Mouse (Mus musculus) midbrain, postnatal 0 days (tissue): ENCODE data around the gene Btrc. TPM values are rescaled to one million over a fixed set of nuclear protein-coding genes. Genes with fewer than 3 reads are reported as not detected.
"Not testable (repeated sequence)": the region's sequence is repeated elsewhere in the genome, so short reads cannot be mapped to it uniquely, and the experiment has no call there.

ENCODE experiments used
- ATAC-seq: fragments of 200-750 bp; cut with Nextera tagmentation; 2 replicates; pipeline ENCODE4 v1.8.0; 2017; ENCODE audit warnings: moderate number of reproducible peaks, mild to moderate bottlenecking, moderate TSS enrichment, moderate library complexity; ENCODE audit not compliant: low FRiP score
- DNase-seq: peaks from one replicate; pipeline ENCODE4 v3.0.0-alpha.2; 2015; ENCODE audit warnings: low spot score
- H3K27ac ChIP-seq: fragments of 300-500 bp; sonication (generic); 2 replicates; pipeline ENCODE4 v1.5.1; 2014; ENCODE audit warnings: low read depth, mild to moderate bottlenecking, low read length, mixed read lengths
- H3K27me3 ChIP-seq: fragments of 300-500 bp; sonication (generic); 2 replicates; pipeline ENCODE4 v1.6.1; 2014; ENCODE audit warnings: low read length, control low read depth, mixed read lengths; ENCODE audit not compliant: insufficient read depth
- H3K36me3 ChIP-seq: fragments of 300-500 bp; sonication (generic); 2 replicates; pipeline ENCODE4 v1.6.1; 2014; ENCODE audit warnings: low read length, control low read depth, mixed read lengths; ENCODE audit not compliant: insufficient read depth
- H3K4me1 ChIP-seq: fragments of 300-500 bp; sonication (generic); 2 replicates; pipeline ENCODE4 v1.6.1; 2014; ENCODE audit warnings: mild to moderate bottlenecking, control low read depth, antibody characterized with exemption, low read length, mixed read lengths; ENCODE audit not compliant: insufficient read depth
- H3K4me2 ChIP-seq: fragments of 300-500 bp; sonication (generic); 2 replicates; pipeline ENCODE4 v1.6.1; 2014; ENCODE audit warnings: low read depth, mild to moderate bottlenecking, low read length, mixed read lengths; ENCODE audit not compliant: poor library complexity, severe bottlenecking
- H3K4me3 ChIP-seq: fragments of 300-500 bp; sonication (generic); 2 replicates; pipeline ENCODE4 v1.5.1; 2014; ENCODE audit warnings: low read depth, mild to moderate bottlenecking, low read length, moderate library complexity
- H3K9ac ChIP-seq: fragments of 300-500 bp; sonication (generic); replicated peaks from 2 replicates; pipeline ENCODE4 v1.6.1; 2014; ENCODE audit warnings: mild to moderate bottlenecking, low read length, moderate library complexity, mixed read lengths; ENCODE audit not compliant: poor library complexity, severe bottlenecking
- H3K9me3 ChIP-seq: fragments of 300-500 bp; sonication (generic); 2 replicates; pipeline ENCODE4 v1.6.1; 2016; ENCODE audit warnings: low read length, control low read depth
- CTCF ChIP-seq: IDR thresholded peaks from 2 replicates; pipeline ENCODE4 v1.5.1; 2016; ENCODE audit warnings: antibody characterized with exemption, mild to moderate bottlenecking
- WGBS: fragments of 180-500 bp; shearing (Covaris S2); extraction: QIAGEN DNeasy Blood & Tissue Kit; methylation state at CpG from one replicate; pipeline ENCODE4 v1.1.7; 2014; 5-methylcytosine and 5-hydroxymethylcytosine counted together
- polyA plus RNA-seq: library from polyadenylated mRNA; unstranded; fragments of >200 nt; fragmentation: Nextera tagmentation; extraction: Ambion mirVana; gene quantifications from 2 replicates; pipeline ENCODE4 v1.2.1, GENCODE M21; 2015
- total RNA-seq: library from RNA; depleted of rRNA; stranded (reverse); fragments of >200 nt; gene quantifications from 2 replicates; pipeline ENCODE4 v1.2.3, GENCODE M21; 2014

The Btrc gene
- total and polyA plus RNA-seq, 2 experiments from 2014 or later: 52.8 to 60.1 TPM

DNA sequence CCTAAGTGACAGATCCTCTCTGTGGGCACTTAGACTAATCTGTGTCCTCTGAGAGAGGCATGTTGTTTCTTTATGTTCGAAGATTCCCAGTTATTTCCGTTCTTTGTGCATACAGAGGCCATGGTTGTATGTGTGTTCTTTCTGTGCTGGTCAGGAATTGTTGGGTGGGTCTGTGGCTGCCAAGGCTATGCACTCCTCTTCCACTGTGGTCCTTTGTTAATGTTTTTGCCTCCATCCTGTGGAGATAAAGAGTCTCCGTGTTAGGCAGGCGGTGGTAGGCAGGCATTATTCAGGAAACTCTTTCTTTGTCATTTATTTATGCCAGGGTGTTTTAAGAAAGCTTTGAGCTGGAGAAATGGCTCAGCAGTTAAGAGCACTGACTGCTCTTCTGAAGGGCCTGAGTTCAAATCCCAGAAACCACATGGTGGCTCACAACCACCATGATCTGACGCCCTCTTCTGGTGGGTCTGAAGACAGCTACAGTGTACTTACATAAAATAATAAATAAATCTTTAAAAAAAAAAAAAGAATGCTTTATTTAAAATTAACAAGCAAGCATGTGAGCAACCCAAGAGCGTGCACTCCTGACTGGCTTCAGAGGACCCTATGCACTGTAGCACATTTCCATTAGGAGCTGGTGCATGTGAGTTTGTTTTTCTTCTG, 67.6 kb downstream of the Btrc start:
- 76% methylated on average over 6 of the region's 6 CpGs for WGBS
- Histone ChIP-seq H3K4me2 (no peak overlapping the region), H3K9ac (no peak overlapping the region), H3K36me3 (no peaks in the 10 kb centered on the region), H3K27me3 (no peaks in the 10 kb centered on the region), H3K4me1 (no peaks in the 10 kb centered on the region; the same call in 1 of the 2 replicates), H3K9me3 (no peaks in the 10 kb centered on the region), H3K4me3 (no peak overlapping the region), H3K27ac (no peak overlapping the region)
- peak; percentile 27; the same call in 1 of the 2 replicates for TF ChIP-seq CTCF
- ATAC-seq: no peak
- DNase-seq: no peak

DNA sequence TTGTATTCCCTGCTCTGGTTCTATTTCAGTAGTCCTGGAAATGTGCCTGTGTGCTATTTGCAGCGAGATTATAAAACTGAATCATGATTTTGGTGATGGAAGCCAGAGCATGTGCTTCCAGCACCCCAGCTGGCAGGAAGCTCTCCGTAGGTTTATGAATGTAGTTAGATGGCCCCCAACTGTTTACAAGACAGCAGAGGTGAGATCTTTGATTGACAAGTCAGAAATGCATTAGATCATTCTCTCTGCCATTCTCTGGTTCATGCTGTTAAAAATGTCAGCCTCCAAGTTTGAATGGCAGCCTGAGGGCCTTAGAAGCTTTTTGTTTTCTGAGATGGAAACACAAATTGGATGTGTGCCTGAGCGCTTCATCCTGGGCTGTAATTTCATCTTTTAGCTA, 68.8 kb downstream of the Btrc start:
- no peak for DNase-seq
- Histone ChIP-seq H3K4me2 (no peak overlapping the region), H3K27me3 (no peaks in the 10 kb centered on the region), H3K27ac (no peak overlapping the region), H3K4me3 (no peak overlapping the region), H3K4me1 (no peaks in the 10 kb centered on the region; the same call in 1 of the 2 replicates), H3K9me3 (no peaks in the 10 kb centered on the region), H3K36me3 (no peaks in the 10 kb centered on the region), H3K9ac (no peak overlapping the region)
- ATAC-seq: no peak
- 55% methylated on average over 3 of the region's 3 CpGs for WGBS
- no peak for TF ChIP-seq CTCF

DNA sequence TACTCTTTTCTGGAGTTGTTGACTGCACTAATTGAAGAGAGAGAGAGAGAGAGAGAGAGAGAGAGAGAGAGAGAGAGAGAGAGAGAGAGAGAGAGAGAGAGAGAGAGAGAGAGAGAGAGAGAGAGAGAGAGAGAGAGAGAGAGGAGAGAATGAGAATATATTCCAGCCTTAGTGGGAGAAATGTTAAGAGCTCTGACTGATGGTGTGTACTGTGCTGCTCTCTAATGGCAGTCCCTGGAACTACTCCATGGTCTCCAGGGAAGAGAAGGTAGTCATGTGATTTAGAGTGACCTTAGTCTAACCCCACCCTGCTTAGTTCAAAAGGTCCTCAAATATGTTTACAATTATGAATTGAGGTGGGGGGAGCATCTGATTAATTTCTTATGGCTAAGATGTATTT, 72.5 kb downstream of the Btrc start:
- ATAC-seq: not testable (repeated sequence)

DNA sequence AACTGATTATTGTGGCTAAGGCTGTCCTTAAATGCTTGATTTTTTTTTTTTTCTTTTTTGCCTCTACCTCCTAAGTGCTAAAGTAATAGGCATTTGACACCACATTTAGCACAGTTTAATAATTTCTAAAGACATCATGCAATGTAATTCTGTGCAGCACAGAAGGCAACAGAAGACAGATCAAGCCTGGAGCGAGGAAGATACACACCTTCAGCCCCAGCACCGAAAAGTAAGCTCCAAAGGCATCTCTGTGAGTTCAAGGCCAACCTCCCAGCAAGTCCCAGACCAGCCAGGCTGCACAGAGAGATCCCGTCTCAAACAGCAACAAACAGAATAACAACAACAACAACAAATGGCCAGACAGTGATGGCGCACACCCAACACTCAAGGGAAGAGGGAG, 73.6 kb downstream of the Btrc start:
- Histone ChIP-seq H3K9ac (no peak overlapping the region), H3K9me3 (no peaks in the 10 kb centered on the region), H3K27ac (no peak overlapping the region), H3K36me3 (no peaks in the 10 kb centered on the region), H3K27me3 (no peaks in the 10 kb centered on the region), H3K4me3 (no peak overlapping the region), H3K4me2 (no peak overlapping the region), H3K4me1 (no peaks in the 10 kb centered on the region; the same call in 1 of the 2 replicates)
- TF ChIP-seq CTCF: no peak
- no peak for DNase-seq
- no peak for ATAC-seq
- WGBS: 90% methylated on average over 4 of the region's 4 CpGs

More for the DNA sequence above, 72.5 kb downstream of the Btrc start:
- not testable (repeated sequence) for H3K4me1 ChIP-seq, H3K27ac ChIP-seq, H3K27me3 ChIP-seq, H3K4me3 ChIP-seq, H3K36me3 ChIP-seq, H3K9ac ChIP-seq, H3K9me3 ChIP-seq, H3K4me2 ChIP-seq
- TF ChIP-seq CTCF: peak; percentile 86
- peak; percentile 85 for DNase-seq

DNA sequence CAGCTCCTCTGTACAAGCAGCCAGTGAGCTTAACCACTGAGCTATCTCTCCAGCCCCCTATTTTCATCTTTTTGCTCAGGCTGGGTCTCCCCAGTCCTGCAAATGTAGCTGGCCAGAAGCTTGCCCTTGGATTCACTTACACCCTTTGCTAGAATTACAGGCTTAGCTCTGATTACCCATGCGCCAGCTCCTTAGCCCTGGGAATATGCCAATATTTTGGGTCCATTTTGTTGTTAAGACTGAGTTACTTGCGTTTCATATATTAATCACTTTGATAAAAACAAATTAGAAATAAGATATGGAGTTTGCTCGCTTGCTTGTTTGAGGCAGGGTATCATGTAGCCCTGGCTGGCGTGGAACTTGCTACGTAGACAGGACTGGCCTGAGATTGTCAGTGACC, 74.7 kb downstream of the Btrc start:
- WGBS: 95% methylated on average over 5 of the region's 5 CpGs
- DNase-seq: no peak
- Histone ChIP-seq H3K27me3 (no peaks in the 10 kb centered on the region), H3K36me3 (no peaks in the 10 kb centered on the region), H3K4me1 (no peaks in the 10 kb centered on the region), H3K9ac (no peak overlapping the region), H3K4me3 (no peak overlapping the region), H3K9me3 (no peaks in the 10 kb centered on the region), H3K27ac (no peak overlapping the region), H3K4me2 (no peak overlapping the region)
- TF ChIP-seq CTCF: no peak
- ATAC-seq: no peak

DNA sequence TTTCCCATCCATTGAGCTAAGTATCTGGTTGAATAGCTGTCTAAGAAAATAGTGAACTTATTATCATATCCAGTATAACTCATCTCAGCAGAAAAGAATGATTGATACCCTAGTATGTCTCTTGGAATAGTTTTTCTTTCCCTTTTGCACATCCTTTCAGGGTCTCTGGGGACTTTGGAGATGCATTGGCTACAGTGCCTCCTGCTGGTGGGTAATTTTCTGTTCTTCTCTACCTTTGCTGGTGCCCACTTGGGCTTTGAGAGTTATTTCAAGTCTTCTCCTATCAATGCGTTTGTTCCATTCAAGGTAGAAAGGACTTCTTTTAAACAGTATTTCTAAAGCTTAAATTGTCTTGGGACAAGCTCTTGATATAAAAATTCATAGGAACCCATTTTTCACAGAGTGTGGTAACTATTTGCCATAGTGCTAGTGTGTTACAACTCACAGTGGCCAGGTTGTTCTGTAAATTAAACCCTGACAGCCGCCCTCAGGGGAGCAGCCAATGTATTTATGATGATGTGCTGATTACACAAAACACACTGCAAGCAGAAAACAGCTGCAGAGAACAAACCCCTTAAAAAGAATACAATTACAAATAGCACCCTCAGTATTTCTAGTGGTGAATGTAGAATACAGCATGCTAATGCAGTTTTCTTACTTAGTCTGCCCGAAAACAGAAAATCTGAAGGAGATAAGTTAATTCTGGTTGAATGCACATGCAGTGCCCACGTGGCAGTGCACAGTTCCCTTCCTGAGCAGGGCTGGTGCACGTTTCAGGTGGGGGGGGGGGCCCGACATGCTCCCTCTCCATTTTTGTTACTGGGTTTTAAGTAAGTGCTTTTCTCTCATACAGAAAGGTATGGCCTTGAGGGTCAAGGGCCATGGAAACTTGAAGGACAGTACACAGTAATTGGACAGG, 75.7 kb downstream of the Btrc start:
- Histone ChIP-seq H3K4me2 (no peak overlapping the region), H3K9ac (no peak overlapping the region), H3K9me3 (no peaks in the 10 kb centered on the region), H3K4me1 (no peaks in the 10 kb centered on the region), H3K27me3 (no peaks in the 10 kb centered on the region), H3K36me3 (no peaks in the 10 kb centered on the region), H3K4me3 (no peak overlapping the region), H3K27ac (no peak overlapping the region)
- ATAC-seq (no peak), DNase-seq (no peak)
- WGBS: 63% methylated on average over 6 of the region's 6 CpGs
- TF ChIP-seq CTCF: peak; percentile 50
